Mouse (Mus musculus) limb, embryonic 13.5 days (tissue): Measurements from ENCODE around the gene Fgf9. TPM values are rescaled to one million over a fixed set of nuclear protein-coding genes. Genes with fewer than 3 reads are reported as not detected.

ENCODE experiments used
- ATAC-seq: fragments of 200-750 bp; cut with Nextera tagmentation; 2 replicates; pipeline ENCODE4 v1.8.0; 2017; ENCODE audit warnings: low read depth, moderate number of reproducible peaks, moderate TSS enrichment; ENCODE audit not compliant: low FRiP score
- H3K27ac ChIP-seq: fragments of 300-500 bp; sonication (generic); 2 replicates; pipeline ENCODE4 v1.5.1; 2015; ENCODE audit warnings: inconsistent platforms, mild to moderate bottlenecking, moderate library complexity
- H3K27me3 ChIP-seq: fragments of 300-500 bp; sonication (generic); 2 replicates; pipeline ENCODE4 v1.6.1; 2015; ENCODE audit warnings: mild to moderate bottlenecking, inconsistent platforms
- H3K36me3 ChIP-seq: fragments of 300-500 bp; sonication (generic); 2 replicates; pipeline ENCODE4 v1.6.1; 2015; ENCODE audit warnings: inconsistent platforms, mild to moderate bottlenecking, moderate library complexity
- H3K4me1 ChIP-seq: fragments of 300-500 bp; sonication (generic); 2 replicates; pipeline ENCODE4 v1.6.1; 2015; ENCODE audit warnings: inconsistent platforms
- H3K4me2 ChIP-seq: fragments of 300-500 bp; sonication (generic); replicated peaks from 2 replicates; pipeline ENCODE4 v1.6.1; 2015; ENCODE audit warnings: inconsistent platforms, mild to moderate bottlenecking, moderate library complexity
- H3K4me3 ChIP-seq: fragments of 300-500 bp; sonication (generic); 2 replicates; pipeline ENCODE4 v1.5.1; 2015; ENCODE audit warnings: moderate library complexity, mild to moderate bottlenecking, inconsistent platforms
- H3K9ac ChIP-seq: fragments of 300-500 bp; sonication (generic); 2 replicates; pipeline ENCODE4 v1.6.1; 2015; ENCODE audit warnings: mild to moderate bottlenecking, inconsistent platforms
- H3K9me3 ChIP-seq: fragments of 300-500 bp; sonication (generic); 2 replicates; pipeline ENCODE4 v1.6.1; 2016; ENCODE audit warnings: inconsistent platforms
- WGBS: fragments of 180-500 bp; shearing (Covaris S2); methylation state at CpG from one replicate; pipeline ENCODE4 v1.1.7; 2015; 5-methylcytosine and 5-hydroxymethylcytosine counted together
- polyA plus RNA-seq: library from polyadenylated mRNA; unstranded; fragments of >200 nt; fragmentation: Nextera tagmentation; extraction: Ambion mirVana; gene quantifications from 2 replicates; pipeline ENCODE4 v1.2.1, GENCODE M21; 2015

The Fgf9 gene
- 14.1 TPM in 2 replicates for polyA plus RNA-seq

- no peak for ATAC-seq
- H3K4me1 ChIP-seq, result peaks cover 45% of the 10 kb centered on the region
- no peaks in the 10 kb centered on the region for H3K36me3 ChIP-seq
- peak within 1 kb of the TSS; percentile 62 for H3K4me3 ChIP-seq
- 0% methylated on average over 23 of the region's 33 CpGs for WGBS
- peak within 1 kb of the TSS; percentile 72 for H3K9ac ChIP-seq
- no peaks in the 10 kb centered on the region for H3K9me3 ChIP-seq
- H3K27ac ChIP-seq, result no peak within 1 kb of the TSS; the same call in 1 of the 2 replicates
- peak within 1 kb of the TSS; percentile 97 for H3K4me2 ChIP-seq
- peaks cover 63% of the 10 kb centered on the region for H3K27me3 ChIP-seq
These were observed at the start of gene Fgf9 for GRCm38 (mm10) chr14:58070481-58071119. TSS of gene Fgf9 (plus strand) at chr14:58070547.

GRCm38 (mm10) chr14:58034567-58034966 is 35.8 kb upstream of the Fgf9 start:
- no peaks in the 10 kb centered on the region for H3K36me3 ChIP-seq
- no peak for ATAC-seq
- peaks cover 4% of the 10 kb centered on the region; the same call in 1 of the 2 replicates for H3K4me1 ChIP-seq
- H3K9me3 ChIP-seq, result no peaks in the 10 kb centered on the region
- 10% methylated on average over 8 of the region's 8 CpGs for WGBS
- H3K27me3 ChIP-seq, result peaks cover 9% of the 10 kb centered on the region; the same call in 1 of the 2 replicates
- no peak overlapping the region for H3K27ac ChIP-seq
- no peak overlapping the region for H3K9ac ChIP-seq
- no peak overlapping the region for H3K4me2 ChIP-seq
- H3K4me3 ChIP-seq, result no peak overlapping the region

GRCm38 (mm10) chr14:58036174-58036573 is 34.2 kb upstream of the Fgf9 start:
- no peak for ATAC-seq
- Histone ChIP-seq H3K9me3 (no peaks in the 10 kb centered on the region), H3K4me3 (no peak overlapping the region), H3K4me2 (no peak overlapping the region), H3K27ac (no peak overlapping the region), H3K9ac (no peak overlapping the region), H3K4me1 (peaks cover 4% of the 10 kb centered on the region; the same call in 1 of the 2 replicates), H3K27me3 (peaks cover 9% of the 10 kb centered on the region; the same call in 1 of the 2 replicates), H3K36me3 (no peaks in the 10 kb centered on the region)
- 17% methylated on average over 6 of the region's 6 CpGs for WGBS

- Histone ChIP-seq H3K36me3 (no peaks in the 10 kb centered on the region), H3K4me3 (no peak overlapping the region), H3K9ac (no peak overlapping the region), H3K27ac (no peak overlapping the region), H3K4me2 (no peak overlapping the region), H3K4me1 (no peaks in the 10 kb centered on the region), H3K27me3 (no peaks in the 10 kb centered on the region), H3K9me3 (no peaks in the 10 kb centered on the region)
- no peak for ATAC-seq
- WGBS, result 85% methylated on average over 4 of the region's 4 CpGs
These were observed 23.6 kb upstream of the Fgf9 start for GRCm38 (mm10) chr14:58046639-58047284.

GRCm38 (mm10) chr14:58050691-58051090 is 19.7 kb upstream of the Fgf9 start:
- ATAC-seq, result no peak
- 93% methylated on average over 5 of the region's 5 CpGs for WGBS
- no peak overlapping the region for H3K4me2 ChIP-seq
- no peaks in the 10 kb centered on the region for H3K4me1 ChIP-seq
- no peak overlapping the region for H3K9ac ChIP-seq
- H3K27ac ChIP-seq, result no peak overlapping the region
- no peaks in the 10 kb centered on the region for H3K27me3 ChIP-seq
- H3K4me3 ChIP-seq, result no peak overlapping the region
- no peaks in the 10 kb centered on the region for H3K36me3 ChIP-seq
- H3K9me3 ChIP-seq, result no peaks in the 10 kb centered on the region

GRCm38 (mm10) chr14:58067586-58067985 is 2.8 kb upstream of the Fgf9 start:
- H3K27me3 ChIP-seq, result peaks cover 32% of the 10 kb centered on the region
- no peak overlapping the region for H3K9ac ChIP-seq
- H3K4me1 ChIP-seq, result peaks cover 18% of the 10 kb centered on the region
- H3K27ac ChIP-seq, result no peak overlapping the region
- no peaks in the 10 kb centered on the region for H3K36me3 ChIP-seq
- WGBS, result 61% methylated on average over 2 of the region's 2 CpGs
- H3K4me2 ChIP-seq, result no peak overlapping the region
- H3K4me3 ChIP-seq, result no peak overlapping the region
- no peak for ATAC-seq
- no peaks in the 10 kb centered on the region for H3K9me3 ChIP-seq

GRCm38 (mm10) chr14:58068641-58069040 is 1.7 kb upstream of the Fgf9 start:
- WGBS, result 56% methylated on average over 1 of the region's 1 CpGs
- H3K27me3 ChIP-seq, result peaks cover 43% of the 10 kb centered on the region
- no peak overlapping the region for H3K4me2 ChIP-seq
- H3K9me3 ChIP-seq, result no peaks in the 10 kb centered on the region
- no peak overlapping the region for H3K9ac ChIP-seq
- ATAC-seq, result no peak
- H3K36me3 ChIP-seq, result no peaks in the 10 kb centered on the region
- peaks cover 26% of the 10 kb centered on the region for H3K4me1 ChIP-seq
- H3K4me3 ChIP-seq, result no peak overlapping the region
- H3K27ac ChIP-seq, result no peak overlapping the region

- Histone ChIP-seq H3K4me3 (peak overlapping the region; percentile 62), H3K27me3 (peaks cover 56% of the 10 kb centered on the region), H3K27ac (no peak overlapping the region), H3K36me3 (no peaks in the 10 kb centered on the region), H3K4me1 (peaks cover 39% of the 10 kb centered on the region), H3K4me2 (peak overlapping the region; percentile 97), H3K9me3 (no peaks in the 10 kb centered on the region), H3K9ac (no peak overlapping the region)
- WGBS, result 2% methylated on average over 6 of the region's 6 CpGs
- ATAC-seq, result no peak
These were observed 420 bp upstream of the Fgf9 start for GRCm38 (mm10) chr14:58069927-58070326.

GRCm38 (mm10) chr14:58071120-58071641 is 834 bp downstream of the Fgf9 start:
- ATAC-seq, result no peak; the same call in 1 of the 2 replicates
- H3K4me3 ChIP-seq, result peak overlapping the region; percentile 62
- under 1% methylated on average over 30 of the region's 31 CpGs for WGBS
- no peaks in the 10 kb centered on the region for H3K36me3 ChIP-seq
- peak overlapping the region; percentile 97 for H3K4me2 ChIP-seq
- no peaks in the 10 kb centered on the region for H3K9me3 ChIP-seq
- no peak overlapping the region; the same call in 1 of the 2 replicates for H3K27ac ChIP-seq
- H3K4me1 ChIP-seq, result peaks cover 50% of the 10 kb centered on the region
- H3K9ac ChIP-seq, result peak overlapping the region; percentile 72
- peaks cover 68% of the 10 kb centered on the region for H3K27me3 ChIP-seq

- peak overlapping the region; percentile 62 for H3K4me3 ChIP-seq
- no peaks in the 10 kb centered on the region for H3K36me3 ChIP-seq
- ATAC-seq, result peak; percentile 80
- under 1% methylated on average over 82 of the region's 85 CpGs for WGBS
- peak overlapping the region; percentile 72 for H3K9ac ChIP-seq
- H3K27me3 ChIP-seq, result peaks cover 78% of the 10 kb centered on the region
- peak overlapping the region; percentile 97 for H3K4me2 ChIP-seq
- H3K4me1 ChIP-seq, result peaks cover 57% of the 10 kb centered on the region
- no peak overlapping the region for H3K27ac ChIP-seq
- no peaks in the 10 kb centered on the region for H3K9me3 ChIP-seq
These were observed 1.8 kb downstream of the Fgf9 start for GRCm38 (mm10) chr14:58071830-58072770.

GRCm38 (mm10) chr14:58072771-58073501 is 2.6 kb downstream of the Fgf9 start:
- Histone ChIP-seq H3K27ac (no peak overlapping the region), H3K27me3 (peaks cover 86% of the 10 kb centered on the region), H3K4me3 (peak overlapping the region; percentile 62), H3K9me3 (no peaks in the 10 kb centered on the region), H3K4me2 (peak overlapping the region; percentile 97), H3K36me3 (no peaks in the 10 kb centered on the region), H3K9ac (peak overlapping the region; percentile 50), H3K4me1 (peaks cover 57% of the 10 kb centered on the region)
- ATAC-seq, result no peak
- under 1% methylated on average over 29 of the region's 29 CpGs for WGBS
